Mouse (Mus musculus): ENCODE measurements around the gene Rnf24.

DNA sequence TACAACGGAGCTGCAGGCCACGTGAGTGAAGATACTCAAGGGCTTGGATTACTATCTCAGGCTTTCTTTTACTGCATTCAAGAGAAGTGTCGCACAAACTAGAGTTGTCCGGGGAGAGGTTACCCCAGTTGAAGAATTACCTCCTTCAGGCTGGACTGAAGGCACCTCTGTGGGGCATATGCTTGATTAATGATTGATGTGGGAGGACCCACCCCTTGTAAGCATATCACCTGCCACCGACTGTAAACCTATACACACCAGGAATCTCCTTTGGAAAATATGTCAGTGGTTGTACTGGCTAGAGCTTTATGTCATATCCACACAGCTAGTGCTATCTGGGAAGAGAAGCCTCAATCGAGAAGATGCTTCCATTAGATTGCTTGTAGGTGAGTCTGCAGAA, 1.4 kb upstream of the Rnf24 start:
- no peak for TF ChIP-seq CTCF (IDR thresholded peaks at IDR 0.05; ENCODE audit: borderline replicate concordance, insufficient read depth, low read depth, low read length)
- TF ChIP-seq POLR2A (IDR thresholded peaks at IDR 0.05; ENCODE audit: borderline replicate concordance, insufficient read depth, low read length) = no peak
